22 mouse cellular contexts compared by ENCODE assay signal in genomic region chr8:94207491-94207890, GRCm38 (mm10). TPM values are rescaled to one million over a fixed set of nuclear protein-coding genes. Genes with fewer than 3 reads are reported as not detected.
"Had no signal": no experiment of that assay in that cellular context is flagged by ENCODE, and none has a peak within 500 bp of the region (broad histone marks: within the 10 kb centered on the region; RNA-seq: fewer than 3 reads in every experiment).

No protein-coding gene starts in this region.

- H3K9me3 ChIP-seq: limb, embryonic 12.5 days; limb, embryonic 15.5 days; liver, embryonic 13.5 days; midbrain, embryonic 15.5 days; neural tube, embryonic 12.5 days; neural tube, embryonic 15.5 days; stomach, embryonic 15.5 days had no signal

- H3K27ac ChIP-seq: kidney, postnatal 0 days; limb, embryonic 12.5 days; limb, embryonic 15.5 days; liver, embryonic 13.5 days; midbrain, embryonic 15.5 days; neural tube, embryonic 12.5 days; neural tube, embryonic 15.5 days; stomach, embryonic 15.5 days had no signal

- H3K36me3 ChIP-seq: limb, embryonic 12.5 days; limb, embryonic 15.5 days; liver, embryonic 13.5 days; midbrain, embryonic 15.5 days; neural tube, embryonic 12.5 days; neural tube, embryonic 15.5 days; stomach, embryonic 15.5 days had no signal

- H3K4me2 ChIP-seq: limb, embryonic 12.5 days; limb, embryonic 15.5 days; liver, embryonic 13.5 days; midbrain, embryonic 11.5 days; midbrain, embryonic 15.5 days; neural tube, embryonic 12.5 days; neural tube, embryonic 15.5 days; stomach, embryonic 15.5 days had no signal

- H3K9ac ChIP-seq: limb, embryonic 12.5 days; limb, embryonic 15.5 days; liver, embryonic 13.5 days; midbrain, embryonic 15.5 days; neural tube, embryonic 12.5 days; neural tube, embryonic 15.5 days; stomach, embryonic 15.5 days had no signal

- DNase-seq: kidney, adult 2 months; kidney, postnatal 25 days; left cerebral cortex, postnatal 4 days; liver, embryonic 13.5 days; lung, adult 2 months; lung, postnatal 14 days; lung, postnatal 4 days; right cerebral cortex, adult 18-20 months; right cerebral cortex, postnatal 14 days; right cerebral cortex, postnatal 4 days; spleen, adult 18-20 months; thymus, postnatal 25 days had no signal

- H3K4me1 ChIP-seq: limb, embryonic 15.5 days; liver, embryonic 13.5 days; midbrain, embryonic 15.5 days; neural tube, embryonic 12.5 days; stomach, embryonic 15.5 days had no signal

- ATAC-seq: midbrain, embryonic 15.5 days had no signal

- H3K27me3 ChIP-seq: limb, embryonic 12.5 days; limb, embryonic 15.5 days; midbrain, embryonic 15.5 days; neural tube, embryonic 12.5 days; stomach, embryonic 15.5 days had no signal

- H3K4me3 ChIP-seq: limb, embryonic 12.5 days; limb, embryonic 15.5 days; liver, embryonic 13.5 days; midbrain, embryonic 15.5 days; neural tube, embryonic 12.5 days; neural tube, embryonic 15.5 days; stomach, embryonic 15.5 days had no signal

RNA-seq across cellular contexts. Expression of gene Mt3, which starts 55.1 kb away (rescaled TPM):
- total RNA-seq: megakaryocyte progenitor cell, adult 5-6 weeks; megakaryocyte-erythroid progenitor cell, adult 5-6 weeks had no signal
